Mouse (Mus musculus) brain, embryonic 18.5 days (tissue): ENCODE measurements around the gene Oxsr1.
"Not testable (repeated sequence)": the region's sequence is repeated elsewhere in the genome, so short reads cannot be mapped to it uniquely, and the experiment has no call there.

Experiments used
- DNase-seq: peaks from one replicate; pipeline ENCODE4 v3.0.0-alpha.2; 2012; ENCODE audit warnings: low read depth, low spot score

The Oxsr1 gene

DNA sequence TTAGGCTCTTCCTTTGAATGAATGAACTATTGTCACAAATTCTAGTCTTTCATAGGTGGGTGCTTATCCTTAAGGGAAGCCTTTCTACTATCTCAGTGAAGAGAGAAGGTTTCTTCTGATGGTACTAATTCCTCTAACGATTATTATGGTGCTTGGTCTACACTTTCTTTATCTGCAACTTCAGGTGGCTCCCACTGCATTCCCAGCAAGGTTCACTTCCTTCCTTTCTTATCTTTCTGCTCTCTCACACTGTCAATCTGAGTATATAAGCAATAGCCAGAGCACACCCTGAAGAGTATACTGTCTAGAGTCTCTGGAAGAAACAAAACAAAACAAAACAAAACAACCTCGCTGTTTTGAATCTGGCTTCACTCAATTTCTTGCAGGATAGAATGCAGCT lies 102.6 kb downstream of the Oxsr1 start:
- no peak for DNase-seq

DNA sequence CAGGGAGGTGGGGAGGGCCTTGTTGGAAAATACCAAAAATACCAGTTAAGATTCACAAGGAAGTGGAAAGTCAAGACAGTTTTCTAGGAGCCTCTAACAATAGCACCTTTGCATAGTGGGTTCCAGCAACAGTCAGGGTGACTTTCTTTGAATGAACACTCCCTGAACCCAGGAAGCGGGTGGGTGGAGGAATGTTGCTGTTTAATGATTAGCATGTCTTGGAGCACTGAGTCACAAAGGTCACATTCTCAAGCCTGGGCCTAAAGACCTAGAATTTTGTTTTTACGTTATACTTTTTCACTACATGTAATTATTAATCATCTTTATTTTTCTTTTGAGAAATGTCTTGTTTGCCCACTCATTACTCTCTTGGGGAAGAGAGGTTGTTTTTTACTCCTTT lies 106.9 kb downstream of the Oxsr1 start:
- DNase-seq = not testable (repeated sequence)

DNA sequence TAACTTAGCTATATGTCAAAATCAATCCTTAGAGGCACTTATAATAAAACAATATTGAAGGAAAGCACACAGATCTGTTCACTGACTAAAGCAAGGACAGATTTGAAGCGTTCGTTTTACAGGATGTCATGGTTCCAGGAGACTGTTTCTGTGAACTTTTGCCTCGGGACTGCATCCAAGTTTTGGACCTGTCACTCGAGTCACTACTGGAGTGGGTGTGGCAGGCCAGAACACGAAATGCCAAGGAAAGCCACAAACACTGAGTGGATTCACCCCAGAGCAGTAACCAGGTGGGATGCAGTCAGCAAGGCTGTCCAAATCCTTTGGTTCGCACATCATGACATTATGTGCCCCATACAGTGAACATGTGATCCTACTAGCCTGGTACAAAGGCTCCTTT lies 107.6 kb downstream of the Oxsr1 start:
- no peak for DNase-seq

DNA sequence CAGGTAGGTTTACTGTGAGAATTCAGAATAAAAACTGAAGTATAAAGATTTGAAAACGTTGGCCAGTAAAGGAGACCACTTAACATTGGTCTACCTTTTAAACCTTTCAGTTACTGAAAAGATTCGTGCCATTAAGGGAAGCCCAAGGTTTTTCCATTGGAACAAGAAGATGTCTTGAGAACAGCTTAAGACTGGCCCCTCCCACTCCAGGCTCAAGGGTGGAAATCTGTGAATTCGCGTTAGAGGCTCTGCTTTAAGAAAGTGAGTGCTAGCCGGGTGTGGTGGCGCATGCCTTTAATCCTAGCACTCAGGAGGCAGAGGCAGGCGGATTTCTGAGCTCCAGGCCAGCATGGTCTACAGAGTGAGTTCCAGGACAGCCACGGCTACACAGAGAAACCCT lies 109.2 kb downstream of the Oxsr1 start:
- no peak for DNase-seq

DNA sequence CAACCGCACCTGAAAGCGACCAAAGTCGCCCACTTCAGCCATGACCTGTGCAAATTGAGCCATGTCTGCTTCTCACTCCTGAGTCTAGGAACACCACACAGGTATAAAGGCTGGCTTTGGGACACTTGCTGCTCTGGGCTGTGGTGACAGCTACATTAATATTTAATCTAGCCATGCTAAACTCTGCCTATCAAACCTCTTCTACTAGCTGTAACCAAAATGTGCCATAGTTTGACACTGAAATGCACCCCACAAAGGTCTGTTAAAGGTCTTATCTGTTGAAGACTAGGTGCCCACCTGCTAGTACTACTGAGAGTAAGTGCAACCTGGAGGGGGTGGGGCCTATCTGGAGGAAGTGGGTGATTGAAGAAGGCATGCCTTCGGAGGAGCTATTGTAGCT lies 113.2 kb downstream of the Oxsr1 start, which contains the start of gene Slc22a13:
TSS of gene Slc22a13 (minus strand) at position 101 of the 400 bp plus-strand sequence.
- DNase-seq = no peak

DNA sequence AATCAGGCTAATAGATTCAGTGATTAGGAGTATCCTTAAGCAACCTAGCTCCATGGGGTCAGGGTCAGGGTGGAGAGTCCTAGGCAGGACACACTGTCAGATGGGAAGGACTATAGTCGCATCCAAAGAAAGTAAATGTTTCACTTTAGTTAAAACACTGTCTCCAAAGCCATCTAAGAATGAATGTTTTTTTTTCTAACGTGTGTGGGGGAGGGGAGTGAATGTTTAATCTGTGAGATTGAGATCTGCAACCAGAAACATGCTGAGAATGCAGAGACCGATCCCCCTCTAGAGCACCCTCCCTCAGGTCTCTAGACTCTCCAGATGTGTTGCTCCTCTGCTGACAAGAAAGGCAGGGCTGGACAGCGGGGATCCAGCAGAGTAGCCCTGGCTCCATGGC lies 115.1 kb downstream of the Oxsr1 start:
- DNase-seq = no peak

DNA sequence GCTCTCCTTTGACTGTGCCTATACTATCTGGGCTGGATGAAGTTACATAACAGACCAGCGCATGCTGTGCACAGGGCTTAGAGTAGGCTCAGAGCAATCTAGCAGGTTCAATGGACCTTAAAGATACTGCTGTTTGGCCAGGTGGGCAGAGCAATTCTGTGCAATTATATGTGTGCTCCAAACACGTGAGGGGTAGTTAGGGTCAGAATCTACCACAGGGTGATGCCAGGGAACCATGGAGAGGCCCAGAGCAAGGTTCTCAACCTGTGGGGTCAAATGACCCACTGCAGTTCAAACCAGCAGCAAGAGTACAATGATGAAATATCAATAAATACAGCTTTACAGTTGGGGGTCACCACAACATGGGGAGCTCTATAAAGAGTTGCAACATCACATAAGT lies 115.6 kb downstream of the Oxsr1 start:
- DNase-seq = no peak

DNA sequence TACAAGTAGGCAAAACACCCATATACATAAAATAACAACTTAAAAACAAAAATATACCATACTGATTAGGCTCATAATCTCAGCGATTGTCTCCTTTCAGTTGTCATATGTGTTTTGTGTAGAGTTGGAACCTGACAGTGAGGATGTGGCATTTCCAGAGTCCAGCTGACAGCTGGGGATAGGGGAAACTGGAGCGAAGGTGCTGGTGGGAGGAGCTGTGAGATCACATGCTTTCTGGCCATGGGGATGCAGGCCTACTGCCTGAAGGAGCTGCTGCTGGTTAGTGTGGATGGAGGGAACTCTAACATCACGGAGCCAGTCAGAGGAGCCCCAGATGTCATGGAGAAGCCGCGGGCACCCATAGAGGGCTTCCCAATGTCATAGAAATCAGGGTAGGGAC lies 116.5 kb downstream of the Oxsr1 start:
- no peak for DNase-seq

DNA sequence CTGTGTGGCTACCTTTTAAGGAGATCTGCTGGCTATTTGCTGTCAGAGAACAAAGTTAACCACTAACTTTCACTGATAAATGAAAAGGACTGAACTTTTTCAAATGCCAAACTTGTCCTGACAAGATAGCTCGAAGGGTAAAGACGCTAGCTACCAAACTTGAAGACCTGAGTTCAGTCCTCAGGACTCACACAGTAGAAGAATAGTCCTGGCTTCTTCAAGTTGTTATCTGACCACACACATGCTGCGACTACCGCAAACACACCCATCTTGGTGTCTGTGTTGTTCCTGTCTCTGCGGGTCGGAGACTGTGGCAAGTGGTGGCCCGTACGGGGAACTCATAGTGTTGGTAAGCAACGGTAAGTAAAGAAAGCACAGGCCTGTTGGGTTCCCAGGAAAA lies 118.6 kb downstream of the Oxsr1 start:
- DNase-seq = no peak

DNA sequence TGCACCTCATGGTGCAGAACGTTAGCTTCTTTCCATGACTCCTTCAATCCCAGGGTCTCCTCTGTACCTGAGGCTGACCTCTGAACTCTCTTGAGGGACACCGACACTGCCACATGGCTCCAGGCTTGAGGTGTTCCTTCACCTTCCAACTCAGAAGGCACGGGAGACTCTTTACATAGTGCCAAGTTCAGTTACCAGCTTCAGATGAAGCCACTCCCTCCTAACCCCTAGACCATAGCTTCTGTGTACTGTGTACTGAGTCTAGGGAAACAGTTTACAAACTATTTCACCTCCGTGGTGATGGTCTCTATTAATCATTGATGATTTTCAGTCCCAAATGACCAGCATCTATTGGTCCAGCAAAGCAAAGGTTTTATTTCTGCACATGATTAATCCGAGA lies 120.6 kb downstream of the Oxsr1 start:
- DNase-seq = no peak

DNA sequence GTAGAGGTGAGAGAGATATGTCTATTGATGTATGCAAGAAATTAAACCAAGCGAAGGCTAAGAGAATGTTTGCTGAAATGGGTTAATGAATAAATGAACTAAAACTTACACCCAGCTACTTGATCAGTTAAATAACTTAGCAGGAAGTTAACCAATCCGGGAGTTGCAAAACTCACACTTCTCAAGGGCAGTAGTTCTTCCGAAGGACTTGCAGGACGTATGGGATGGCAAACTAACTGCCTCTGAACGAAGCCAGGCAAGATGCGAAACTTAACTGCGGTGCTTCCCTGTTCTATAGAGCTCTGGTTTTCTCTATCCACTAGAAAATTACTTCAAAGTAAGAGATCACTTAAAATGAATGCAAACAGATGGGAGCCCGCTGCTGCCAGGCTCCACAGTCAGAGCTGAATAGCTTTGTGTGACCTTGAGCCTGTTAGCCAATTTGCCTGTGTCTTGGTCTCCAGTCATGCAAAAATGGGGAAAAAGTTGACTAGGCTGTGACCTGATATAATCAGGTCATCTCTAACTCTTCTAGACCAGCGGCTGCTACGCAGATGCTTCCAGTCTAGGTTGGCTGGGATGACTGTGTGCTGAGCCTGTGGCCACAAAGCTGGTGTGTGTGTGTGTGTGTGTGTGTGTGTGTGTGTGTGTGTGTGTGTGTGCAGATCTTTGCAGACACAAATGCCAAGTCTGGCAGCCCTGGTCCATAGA lies 122.9 kb downstream of the Oxsr1 start:
- DNase-seq = no peak

DNA sequence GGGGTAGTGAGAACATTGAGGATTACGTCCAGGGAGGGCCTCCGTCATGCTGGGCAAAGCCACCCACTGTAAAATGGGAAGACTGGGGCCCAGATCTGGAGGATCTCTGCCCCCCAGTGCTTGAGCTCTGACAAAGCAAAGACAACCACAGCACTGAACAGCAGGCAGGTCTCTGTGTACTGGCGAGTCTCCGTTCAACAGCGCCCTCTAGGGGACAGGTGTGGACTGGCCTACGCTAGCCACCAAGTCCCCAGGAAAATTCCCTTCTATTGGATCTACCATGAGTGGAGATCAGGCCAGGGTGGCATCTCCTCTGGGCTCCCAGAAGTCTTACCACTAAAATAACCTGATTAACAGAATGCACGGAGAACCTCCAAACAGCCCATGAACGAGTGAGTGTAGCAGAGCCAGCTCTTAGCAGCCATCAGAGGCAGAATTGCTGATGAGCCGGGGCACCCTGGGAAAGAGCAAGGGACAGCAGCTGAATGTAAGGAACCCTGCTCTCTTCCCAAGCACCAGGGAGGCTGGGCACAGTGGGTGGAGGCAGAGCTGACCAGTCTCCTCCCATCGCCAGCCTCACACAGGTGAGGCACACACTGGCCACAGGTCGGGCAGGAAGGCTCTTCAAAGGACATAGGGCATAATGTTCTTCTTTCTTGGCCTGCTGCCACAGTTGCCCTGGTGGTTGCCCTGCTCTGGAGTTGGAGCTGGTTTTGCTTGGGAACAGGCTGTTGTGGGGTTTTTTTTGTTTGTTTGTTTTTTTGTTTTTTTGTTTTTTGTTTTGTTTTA lies 129.8 kb downstream of the Oxsr1 start:
- no peak for DNase-seq
